Mouse (Mus musculus) limb, embryonic 15.5 days (tissue): ENCODE data around the gene Acsm5. TPM values are rescaled to one million over a fixed set of nuclear protein-coding genes. Genes with fewer than 3 reads are reported as not detected.

Experiments used
- ATAC-seq: fragments of 200-750 bp; cut with Nextera tagmentation; 2 replicates; pipeline ENCODE4 v1.8.0; 2017; ENCODE audit warnings: low read depth, moderate TSS enrichment; ENCODE audit not compliant: insufficient number of reproducible peaks, low FRiP score, low TSS enrichment
- H3K27ac ChIP-seq: fragments of 300-500 bp; sonication (generic); 2 replicates; pipeline ENCODE4 v1.5.1; 2015; ENCODE audit warnings: moderate library complexity, mild to moderate bottlenecking, inconsistent platforms
- H3K27me3 ChIP-seq: fragments of 300-500 bp; sonication (generic); 2 replicates; pipeline ENCODE4 v1.6.1; 2015; ENCODE audit warnings: inconsistent platforms
- H3K36me3 ChIP-seq: fragments of 300-500 bp; sonication (generic); 2 replicates; pipeline ENCODE4 v1.6.1; 2015; ENCODE audit warnings: inconsistent platforms
- H3K4me1 ChIP-seq: fragments of 300-500 bp; sonication (generic); 2 replicates; pipeline ENCODE4 v1.6.1; 2015; ENCODE audit warnings: inconsistent platforms
- H3K4me2 ChIP-seq: fragments of 300-500 bp; sonication (generic); 2 replicates; pipeline ENCODE4 v1.6.1; 2015; ENCODE audit warnings: mild to moderate bottlenecking, inconsistent platforms
- H3K4me3 ChIP-seq: fragments of 300-500 bp; sonication (generic); 2 replicates; pipeline ENCODE4 v1.5.1; 2015; ENCODE audit warnings: mild to moderate bottlenecking, inconsistent platforms
- H3K9ac ChIP-seq: fragments of 300-500 bp; sonication (generic); 2 replicates; pipeline ENCODE4 v1.6.1; 2015; ENCODE audit warnings: inconsistent platforms
- H3K9me3 ChIP-seq: fragments of 300-500 bp; sonication (generic); 2 replicates; pipeline ENCODE4 v1.6.1; 2016; ENCODE audit warnings: inconsistent platforms
- WGBS: fragments of 180-500 bp; shearing (Covaris S2); methylation state at CpG from one replicate; pipeline ENCODE4 v1.1.7; 2015; 5-methylcytosine and 5-hydroxymethylcytosine counted together
- polyA plus RNA-seq: library from polyadenylated mRNA; unstranded; fragments of >200 nt; fragmentation: Nextera tagmentation; extraction: Ambion mirVana; gene quantifications from 2 replicates; pipeline ENCODE4 v1.2.1, GENCODE M21; 2015

The Acsm5 gene
- polyA plus RNA-seq, 1 experiment from 2014 or later, result not detected

DNA sequence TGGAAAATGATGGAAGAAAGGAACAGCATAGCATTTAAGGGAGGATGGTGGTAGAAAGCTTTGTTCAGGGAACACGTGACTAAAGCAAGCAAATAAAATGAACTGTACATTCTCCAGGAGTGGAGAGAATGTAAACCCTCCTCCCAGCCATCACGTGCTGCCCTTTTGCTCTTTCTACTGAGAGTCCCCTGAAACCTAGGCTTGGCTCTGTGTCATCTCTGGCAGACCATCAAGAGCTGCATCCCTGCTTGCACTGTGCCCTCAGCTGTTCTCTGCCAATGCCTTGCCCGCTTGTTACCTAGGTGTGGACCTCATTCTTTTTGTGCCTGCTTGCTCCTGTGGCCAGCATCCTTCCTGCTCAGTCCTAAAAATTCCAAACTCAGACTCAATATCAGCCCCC lies 2.6 kb downstream of the Acsm5 start:
- H3K27ac ChIP-seq, result no peak overlapping the region
- WGBS, result 81% methylated on average over 3 of the region's 3 CpGs
- H3K9me3 ChIP-seq, result no peaks in the 10 kb centered on the region
- H3K36me3 ChIP-seq, result no peaks in the 10 kb centered on the region
- no peak for ATAC-seq
- H3K27me3 ChIP-seq, result no peaks in the 10 kb centered on the region
- H3K4me1 ChIP-seq, result no peaks in the 10 kb centered on the region
- no peak overlapping the region for H3K4me2 ChIP-seq
- H3K9ac ChIP-seq, result no peak overlapping the region
- no peak overlapping the region for H3K4me3 ChIP-seq

DNA sequence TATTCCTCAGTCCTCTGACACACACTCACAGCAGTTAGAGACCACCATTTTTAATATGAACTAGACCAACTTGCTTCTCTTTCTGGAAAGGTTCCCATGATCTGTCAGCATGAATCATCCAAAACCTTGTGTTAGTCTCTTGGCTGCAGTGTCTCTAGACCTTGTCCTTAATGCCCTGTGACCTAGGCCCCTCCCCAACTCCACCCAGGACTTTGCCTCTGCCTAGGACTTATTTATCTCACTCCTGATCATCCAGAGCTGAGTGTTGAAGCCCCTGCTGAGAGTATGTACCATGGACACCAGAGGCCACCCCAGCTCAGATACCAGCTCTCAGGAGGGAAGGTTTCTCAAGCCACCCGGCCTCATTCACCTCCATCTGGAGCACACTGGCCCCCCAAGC lies 3.1 kb downstream of the Acsm5 start:
- no peaks in the 10 kb centered on the region for H3K36me3 ChIP-seq
- H3K4me3 ChIP-seq, result no peak overlapping the region
- H3K9me3 ChIP-seq, result no peaks in the 10 kb centered on the region
- H3K27me3 ChIP-seq, result no peaks in the 10 kb centered on the region
- H3K27ac ChIP-seq, result no peak overlapping the region
- 69% methylated on average over 1 of the region's 1 CpGs for WGBS
- no peaks in the 10 kb centered on the region for H3K4me1 ChIP-seq
- ATAC-seq, result no peak
- no peak overlapping the region for H3K4me2 ChIP-seq
- H3K9ac ChIP-seq, result no peak overlapping the region

DNA sequence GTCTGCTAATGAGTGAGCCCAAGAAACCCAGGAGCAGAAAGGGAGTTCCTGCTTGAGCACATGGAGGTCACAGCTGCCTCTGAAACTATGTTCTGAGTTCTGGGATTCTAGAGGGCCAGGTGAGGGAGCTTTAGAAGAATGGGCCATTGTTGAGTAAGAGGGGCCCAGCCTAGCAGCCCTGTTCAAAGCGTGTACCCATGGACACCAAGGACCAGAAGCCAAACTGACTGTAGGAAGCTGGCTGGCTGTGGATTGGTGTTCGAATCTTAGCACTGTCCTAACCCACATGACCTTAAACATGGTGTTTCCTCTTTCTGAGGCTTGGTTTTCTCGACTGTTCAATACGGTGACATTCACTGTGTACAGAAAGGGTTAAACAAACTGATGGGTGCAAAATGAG lies 4.1 kb downstream of the Acsm5 start, which contains the start of gene Pdilt:
TSS of gene Pdilt (minus strand) at position 101 of the 400 bp plus-strand sequence.
- Histone ChIP-seq H3K4me1 (no peaks in the 10 kb centered on the region), H3K4me3 (no peak within 1 kb of the TSS), H3K36me3 (no peaks in the 10 kb centered on the region), H3K4me2 (no peak within 1 kb of the TSS), H3K9me3 (no peaks in the 10 kb centered on the region), H3K9ac (no peak within 1 kb of the TSS), H3K27me3 (no peaks in the 10 kb centered on the region), H3K27ac (no peak within 1 kb of the TSS)
- ATAC-seq, result no peak
- WGBS, result 70% methylated on average over 4 of the region's 4 CpGs

DNA sequence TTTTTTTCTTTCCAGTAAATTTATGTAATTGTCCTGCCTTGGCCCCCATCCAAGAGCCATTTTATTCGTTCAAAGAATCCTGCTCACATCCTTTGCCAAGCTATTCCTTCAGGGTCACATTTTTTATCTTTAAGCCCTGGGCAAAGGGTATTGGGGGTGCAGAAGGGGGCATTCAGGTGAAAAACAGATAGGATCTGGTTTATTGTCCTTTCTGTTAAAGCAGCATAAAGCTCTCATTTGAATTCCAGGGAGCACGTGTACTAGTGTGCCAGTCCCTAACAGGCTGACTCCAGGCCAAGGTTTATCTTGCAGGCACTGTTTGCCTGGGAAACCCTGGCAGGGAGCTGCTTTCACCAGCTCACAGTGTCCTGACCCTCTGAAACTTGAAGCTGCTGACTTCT lies 6.6 kb downstream of the Acsm5 start:
- ATAC-seq, result no peak
- Histone ChIP-seq H3K9ac (no peak overlapping the region), H3K4me3 (no peak overlapping the region), H3K27ac (no peak overlapping the region), H3K4me1 (no peaks in the 10 kb centered on the region), H3K27me3 (no peaks in the 10 kb centered on the region), H3K36me3 (no peaks in the 10 kb centered on the region), H3K9me3 (no peaks in the 10 kb centered on the region), H3K4me2 (no peak overlapping the region)
- 27% methylated on average over 2 of the region's 2 CpGs for whole genome bisulfite sequencing

DNA sequence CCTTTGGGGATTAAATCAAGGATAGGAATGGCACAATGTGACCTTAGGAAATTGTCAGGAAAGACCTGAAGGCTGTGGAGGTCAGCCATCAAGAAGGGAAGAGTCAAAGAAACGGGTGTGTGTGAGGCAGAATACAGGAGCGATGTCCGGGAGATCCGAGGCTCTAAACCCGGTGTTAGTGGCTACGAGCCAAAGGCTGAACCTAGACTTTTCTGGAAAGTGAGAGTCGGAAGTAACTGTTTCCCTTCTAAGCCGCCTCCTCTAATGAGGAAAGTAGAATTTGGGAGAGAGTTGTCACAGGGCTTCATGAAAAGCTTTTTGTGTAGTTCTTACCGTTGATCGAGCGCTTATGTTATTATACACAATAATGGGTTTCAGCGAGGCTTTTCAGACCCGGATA lies 7.2 kb downstream of the Acsm5 start:
- 75% methylated on average over 13 of the region's 13 CpGs for WGBS
- no peak overlapping the region for H3K4me2 ChIP-seq
- no peaks in the 10 kb centered on the region for H3K27me3 ChIP-seq
- no peak overlapping the region for H3K9ac ChIP-seq
- no peaks in the 10 kb centered on the region for H3K36me3 ChIP-seq
- no peaks in the 10 kb centered on the region for H3K4me1 ChIP-seq
- ATAC-seq, result no peak
- H3K27ac ChIP-seq, result no peak overlapping the region
- H3K4me3 ChIP-seq, result no peak overlapping the region
- H3K9me3 ChIP-seq, result no peaks in the 10 kb centered on the region

DNA sequence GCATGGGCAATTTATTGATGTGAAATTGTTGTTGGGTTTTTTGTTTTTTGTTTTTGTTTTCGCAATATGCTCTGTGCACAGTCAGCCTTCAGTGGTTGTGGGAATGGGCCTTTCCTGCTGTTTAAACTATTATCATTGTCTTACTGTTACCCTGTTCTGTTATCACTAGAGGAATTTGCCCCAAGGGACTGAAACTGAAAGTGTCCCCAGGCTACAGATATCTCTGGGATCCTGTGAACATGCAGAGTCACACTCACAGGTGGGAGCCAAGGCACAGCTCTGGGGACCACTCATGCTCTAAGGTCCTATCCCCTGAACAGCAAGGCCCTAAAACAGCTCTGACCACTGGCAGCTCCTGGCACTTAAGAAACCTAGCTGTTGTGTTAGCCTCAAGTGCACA lies 7.9 kb downstream of the Acsm5 start:
- Histone ChIP-seq H3K4me2 (no peak overlapping the region), H3K4me3 (no peak overlapping the region), H3K9me3 (no peaks in the 10 kb centered on the region), H3K27ac (no peak overlapping the region), H3K9ac (no peak overlapping the region), H3K4me1 (no peaks in the 10 kb centered on the region), H3K36me3 (no peaks in the 10 kb centered on the region), H3K27me3 (no peaks in the 10 kb centered on the region)
- 89% methylated on average over 1 of the region's 1 CpGs for WGBS
- ATAC-seq, result no peak

DNA sequence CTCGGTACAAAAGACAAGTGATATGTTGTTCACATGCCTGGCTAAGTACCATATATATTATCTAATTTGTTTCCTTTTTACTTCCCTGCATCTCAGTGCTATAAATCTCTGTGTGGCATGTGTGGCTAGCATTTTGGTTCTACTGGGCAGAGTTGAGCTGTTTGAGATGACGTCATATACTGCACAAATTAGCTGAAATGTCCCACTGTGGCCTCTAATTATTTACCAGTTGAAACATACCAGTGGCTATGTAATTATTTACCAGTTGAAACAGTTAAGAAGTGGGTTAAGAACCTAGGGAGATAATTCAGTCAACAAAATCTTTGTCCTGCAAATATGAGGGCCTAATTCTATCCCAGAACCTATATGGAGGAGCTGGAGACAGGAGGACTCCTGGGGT lies 8.3 kb downstream of the Acsm5 start:
- H3K4me3 ChIP-seq, result no peak overlapping the region
- H3K27ac ChIP-seq, result no peak overlapping the region
- 36% methylated on average over 2 of the region's 2 CpGs for WGBS
- no peak for ATAC-seq
- no peak overlapping the region for H3K4me2 ChIP-seq
- no peaks in the 10 kb centered on the region for H3K27me3 ChIP-seq
- no peak overlapping the region for H3K9ac ChIP-seq
- H3K36me3 ChIP-seq, result no peaks in the 10 kb centered on the region
- no peaks in the 10 kb centered on the region for H3K4me1 ChIP-seq
- no peaks in the 10 kb centered on the region for H3K9me3 ChIP-seq

DNA sequence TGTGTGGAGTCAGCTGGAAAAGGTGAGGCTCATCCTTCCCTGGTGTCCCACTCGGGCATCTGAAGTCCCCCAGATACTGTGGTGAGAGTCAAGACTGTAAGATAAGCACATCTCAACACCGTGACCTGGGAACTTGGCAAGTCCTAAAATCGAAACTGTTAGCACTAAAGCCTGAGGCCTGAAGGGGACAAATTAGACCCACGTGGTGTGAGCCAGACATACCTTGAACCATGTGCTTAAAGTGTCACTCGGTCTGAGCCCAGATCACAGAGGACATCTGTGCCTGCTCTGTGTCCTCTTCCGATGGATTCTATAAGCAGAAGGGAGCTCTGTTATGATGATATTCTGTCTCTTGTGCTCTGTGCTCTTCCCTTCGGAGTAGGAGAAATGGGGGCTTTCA lies 9.4 kb downstream of the Acsm5 start:
- Histone ChIP-seq H3K27ac (no peak overlapping the region), H3K36me3 (no peaks in the 10 kb centered on the region), H3K9ac (no peak overlapping the region), H3K9me3 (no peaks in the 10 kb centered on the region), H3K4me2 (no peak overlapping the region), H3K27me3 (no peaks in the 10 kb centered on the region), H3K4me1 (no peaks in the 10 kb centered on the region), H3K4me3 (no peak overlapping the region)
- no peak for ATAC-seq
- WGBS, result 61% methylated on average over 7 of the region's 7 CpGs

DNA sequence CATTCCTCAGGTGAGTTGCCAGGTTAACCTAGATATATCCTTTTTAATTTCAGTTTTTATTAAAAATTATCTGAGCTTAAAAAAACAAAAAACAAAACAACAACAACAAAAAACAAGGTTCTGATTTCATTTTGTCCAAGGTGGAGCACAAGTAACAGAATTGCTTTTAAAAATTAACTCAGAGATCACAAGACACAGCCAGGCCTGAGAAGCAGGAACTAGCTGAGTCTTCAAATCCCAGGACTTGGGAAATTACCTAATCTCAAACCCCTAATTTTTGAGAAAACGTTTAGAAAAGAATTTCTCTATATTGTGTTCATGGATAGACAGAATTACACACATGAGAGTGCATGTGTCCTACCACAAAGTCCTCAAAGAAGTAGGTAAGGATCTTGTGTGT lies 13.7 kb downstream of the Acsm5 start:
- Histone ChIP-seq H3K4me2 (no peak overlapping the region), H3K9ac (no peak overlapping the region), H3K4me1 (no peaks in the 10 kb centered on the region), H3K27me3 (no peaks in the 10 kb centered on the region), H3K36me3 (no peaks in the 10 kb centered on the region), H3K27ac (no peak overlapping the region), H3K4me3 (no peak overlapping the region), H3K9me3 (no peaks in the 10 kb centered on the region)
- WGBS, result 43% methylated on average over 1 of the region's 1 CpGs
- no peak for ATAC-seq

DNA sequence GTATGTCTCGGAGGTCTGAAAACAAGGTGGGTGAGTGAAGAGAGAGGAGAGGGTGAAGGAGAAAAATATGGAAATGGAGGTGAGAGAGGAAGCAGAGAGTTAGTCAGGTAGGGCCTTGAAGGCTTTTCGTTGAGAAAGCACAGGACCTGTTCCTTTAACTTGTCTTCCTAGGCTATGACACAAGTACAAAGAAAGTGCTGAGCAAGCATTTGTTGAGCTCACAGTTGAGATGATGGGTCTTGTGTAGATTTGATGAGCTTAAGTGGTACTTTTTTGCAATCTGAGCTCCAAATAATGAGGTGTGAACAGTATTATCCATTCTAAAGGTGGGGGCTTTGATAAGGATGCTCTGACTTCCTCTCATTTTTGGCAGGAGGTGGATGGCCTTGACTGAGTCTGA lies 15.1 kb downstream of the Acsm5 start:
- 70% methylated on average over 2 of the region's 2 CpGs for WGBS
- H3K27me3 ChIP-seq, result no peaks in the 10 kb centered on the region
- H3K4me3 ChIP-seq, result no peak overlapping the region
- no peak overlapping the region for H3K4me2 ChIP-seq
- no peak overlapping the region for H3K27ac ChIP-seq
- no peak overlapping the region for H3K9ac ChIP-seq
- H3K4me1 ChIP-seq, result no peaks in the 10 kb centered on the region
- no peak for ATAC-seq
- no peaks in the 10 kb centered on the region for H3K36me3 ChIP-seq
- no peaks in the 10 kb centered on the region for H3K9me3 ChIP-seq

DNA sequence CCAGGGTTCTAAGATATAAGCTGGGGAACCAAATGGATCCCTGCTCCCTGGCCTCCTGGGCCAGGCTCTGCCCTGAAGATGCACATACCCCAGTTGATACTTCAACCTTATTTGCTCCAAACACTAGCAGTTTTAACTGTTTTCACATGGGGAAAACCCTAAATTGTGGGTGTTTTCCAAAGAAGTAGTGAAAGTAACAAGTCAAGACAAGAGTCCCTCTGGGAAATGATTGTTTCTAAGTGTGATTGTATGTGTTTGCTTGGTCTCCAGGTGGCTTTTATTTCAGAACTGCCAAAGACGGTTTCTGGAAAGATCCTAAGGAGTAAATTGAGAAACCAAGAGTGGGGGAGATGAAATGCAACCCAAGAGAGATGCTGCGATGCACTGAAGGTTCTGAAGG lies 23.2 kb downstream of the Acsm5 start:
- WGBS, result 62% methylated on average over 2 of the region's 2 CpGs
- H3K36me3 ChIP-seq, result no peaks in the 10 kb centered on the region
- no peaks in the 10 kb centered on the region for H3K4me1 ChIP-seq
- H3K4me2 ChIP-seq, result no peak overlapping the region
- no peaks in the 10 kb centered on the region for H3K9me3 ChIP-seq
- H3K27me3 ChIP-seq, result no peaks in the 10 kb centered on the region
- no peak for ATAC-seq
- H3K4me3 ChIP-seq, result no peak overlapping the region
- H3K9ac ChIP-seq, result no peak overlapping the region
- H3K27ac ChIP-seq, result no peak overlapping the region

DNA sequence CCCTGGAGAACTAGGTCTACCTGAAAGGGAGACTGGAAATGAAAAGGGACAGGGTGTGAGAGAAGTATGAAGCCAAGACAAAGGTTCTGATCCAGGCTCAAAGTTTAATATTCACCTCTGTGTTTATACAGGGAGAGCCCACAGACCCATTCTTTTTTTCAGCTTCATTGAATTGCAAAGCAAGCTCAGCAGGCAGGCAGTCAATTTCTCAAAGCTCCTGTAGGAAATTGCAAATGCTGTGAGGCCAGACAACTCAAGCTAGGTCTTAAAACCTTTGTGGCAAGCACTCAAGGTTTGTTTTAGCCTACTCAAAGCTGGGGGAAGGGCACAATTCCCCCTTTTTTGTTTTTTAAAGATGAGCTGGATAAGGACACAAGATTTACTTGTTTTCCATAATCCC lies 26.3 kb downstream of the Acsm5 start:
- H3K4me3 ChIP-seq, result no peak overlapping the region
- no peak for ATAC-seq
- no peaks in the 10 kb centered on the region for H3K4me1 ChIP-seq
- H3K27me3 ChIP-seq, result no peaks in the 10 kb centered on the region
- no peaks in the 10 kb centered on the region for H3K9me3 ChIP-seq
- no peak overlapping the region for H3K4me2 ChIP-seq
- H3K9ac ChIP-seq, result no peak overlapping the region
- no peak overlapping the region for H3K27ac ChIP-seq
- no peaks in the 10 kb centered on the region for H3K36me3 ChIP-seq

DNA sequence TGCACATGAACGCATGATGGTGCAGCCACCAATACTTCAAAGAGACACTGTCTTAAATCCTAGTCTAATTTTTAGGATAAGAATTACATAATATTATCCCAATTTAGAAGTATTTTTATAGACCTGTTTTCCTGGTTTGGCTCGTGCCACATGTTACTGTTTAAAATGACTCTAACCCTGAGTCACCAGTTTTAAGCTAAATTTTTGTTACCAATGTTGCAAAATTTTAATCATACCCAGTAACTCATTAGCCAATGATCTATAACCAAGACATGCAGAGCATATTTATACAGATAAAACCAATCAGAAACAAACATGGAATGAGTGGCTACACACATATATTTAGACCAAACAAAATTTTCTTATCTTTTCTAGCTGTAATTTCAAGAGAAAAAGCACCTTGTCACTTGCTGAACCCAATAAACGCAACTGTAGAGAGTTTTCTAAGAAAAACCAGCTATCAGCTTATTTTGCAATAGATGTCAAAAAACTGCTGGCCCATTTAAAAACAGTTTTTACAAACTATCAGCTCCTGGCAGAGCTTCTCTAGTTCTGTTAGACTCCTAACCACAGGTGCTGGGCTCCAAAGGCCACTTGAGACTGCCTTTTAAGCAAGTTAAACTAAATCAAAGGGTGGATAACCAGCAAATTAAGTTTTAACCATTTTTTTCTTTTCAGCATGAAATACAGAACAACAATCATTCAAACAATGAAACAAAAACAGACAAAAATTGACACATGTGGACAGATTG lies 31.4 kb downstream of the Acsm5 start:
- H3K9me3 ChIP-seq, result no peaks in the 10 kb centered on the region
- H3K4me3 ChIP-seq, result no peak overlapping the region
- H3K9ac ChIP-seq, result no peak overlapping the region
- 55% methylated on average over 3 of the region's 3 CpGs for WGBS
- no peak overlapping the region for H3K27ac ChIP-seq
- H3K4me1 ChIP-seq, result no peaks in the 10 kb centered on the region
- no peaks in the 10 kb centered on the region for H3K36me3 ChIP-seq
- no peak overlapping the region for H3K4me2 ChIP-seq
- H3K27me3 ChIP-seq, result no peaks in the 10 kb centered on the region
- ATAC-seq, result no peak
